ENCODE assay signal across 12 mouse cellular contexts in genomic region chr1:5220668-5221408, GRCm38 (mm10).
"Had no signal": no experiment of that assay in that cellular context is flagged by ENCODE, and none has a peak within 500 bp of the region (broad histone marks: within the 10 kb centered on the region; RNA-seq: fewer than 3 reads in every experiment).

No protein-coding gene starts in this region.

- H3K4me1 ChIP-seq: kidney, embryonic 15.5 days; limb, embryonic 10.5 days; liver, embryonic 15.5 days had no signal

- H3K27me3 ChIP-seq: kidney, embryonic 15.5 days; liver, embryonic 15.5 days had no signal

- H3K27ac ChIP-seq: kidney, embryonic 15.5 days; left cerebral cortex, adult 2 months; limb, embryonic 10.5 days; liver, embryonic 15.5 days had no signal

- H3K9ac ChIP-seq: kidney, embryonic 15.5 days; liver, embryonic 15.5 days had no signal

- H3K9me3 ChIP-seq: kidney, embryonic 15.5 days; limb, embryonic 10.5 days; liver, embryonic 15.5 days had no signal

- DNase-seq: kidney, postnatal 14 days; lung, adult 2 months; lung, postnatal 36 days; right cerebral cortex, adult 18-20 months; right cerebral cortex, postnatal 25 days; thymus, postnatal 36 days had no signal

- H3K36me3 ChIP-seq: kidney, embryonic 15.5 days; limb, embryonic 10.5 days; liver, embryonic 15.5 days had no signal

- H3K4me2 ChIP-seq: kidney, embryonic 15.5 days; liver, embryonic 11.5 days; liver, embryonic 15.5 days had no signal

- H3K4me3 ChIP-seq: kidney, embryonic 15.5 days; left cerebral cortex, adult 2 months; limb, embryonic 10.5 days; liver, embryonic 15.5 days had no signal

- ATAC-seq: lung, postnatal 0 days had no signal
